Mouse (Mus musculus) intestine, embryonic 14.5 days (tissue): Measurements from ENCODE around the gene Il34. TPM values are rescaled to one million over a fixed set of nuclear protein-coding genes. Genes with fewer than 3 reads are reported as not detected.

Experiments used
- ATAC-seq: fragments of 200-750 bp; cut with Nextera tagmentation; replicated peaks from 2 replicates; pipeline ENCODE4 v1.8.0; 2017; ENCODE audit warnings: low read depth, moderate number of reproducible peaks, moderate TSS enrichment, moderate library complexity; ENCODE audit not compliant: low FRiP score, low TSS enrichment
- DNase-seq: peaks from one replicate; pipeline ENCODE4 v3.0.0-alpha.2; 2018; ENCODE audit warnings: low spot score
- H3K27ac ChIP-seq: fragments of 300-500 bp; sonication (generic); 2 replicates; pipeline ENCODE4 v1.5.1; 2014; ENCODE audit warnings: low read depth, mild to moderate bottlenecking, control low read depth
- H3K27me3 ChIP-seq: fragments of 300-500 bp; sonication (generic); replicated peaks from 2 replicates; pipeline ENCODE4 v1.6.1; 2014; ENCODE audit warnings: low read length, control low read depth; ENCODE audit not compliant: control insufficient read depth, insufficient read depth
- H3K36me3 ChIP-seq: fragments of 300-500 bp; sonication (generic); 2 replicates; pipeline ENCODE4 v1.6.1; 2014; ENCODE audit warnings: low read length, control low read depth; ENCODE audit not compliant: control insufficient read depth, insufficient read depth
- H3K4me1 ChIP-seq: fragments of 300-500 bp; sonication (generic); replicated peaks from 2 replicates; pipeline ENCODE4 v1.6.1; 2014; ENCODE audit warnings: low read length, control low read depth, mixed read lengths; ENCODE audit not compliant: control insufficient read depth, insufficient read depth
- H3K4me2 ChIP-seq: fragments of 300-500 bp; sonication (generic); 2 replicates; pipeline ENCODE4 v1.6.1; 2014; ENCODE audit warnings: low read length
- H3K4me3 ChIP-seq: fragments of 300-500 bp; sonication (generic); 2 replicates; pipeline ENCODE4 v1.5.1; 2014; ENCODE audit warnings: low read depth, low read length, control low read depth, mixed read lengths
- H3K9ac ChIP-seq: fragments of 300-500 bp; sonication (generic); 2 replicates; pipeline ENCODE4 v1.6.1; 2014; ENCODE audit warnings: mild to moderate bottlenecking, low read length
- H3K9me3 ChIP-seq: fragments of 300-500 bp; sonication (generic); 2 replicates; pipeline ENCODE4 v1.6.1; 2016; ENCODE audit warnings: low read length, control low read depth; ENCODE audit not compliant: control insufficient read depth
- WGBS: fragments of 180-500 bp; shearing (Covaris S2); extraction: QIAGEN DNeasy Blood & Tissue Kit; methylation state at CpG from one replicate; pipeline ENCODE4 v1.1.7; 2014; 5-methylcytosine and 5-hydroxymethylcytosine counted together
- polyA plus RNA-seq: library from polyadenylated mRNA; unstranded; fragments of >200 nt; fragmentation: Nextera tagmentation; extraction: Ambion mirVana; gene quantifications from 2 replicates; pipeline ENCODE4 v1.2.1, GENCODE M21; 2014

Gene Il34
- polyA plus RNA-seq, 1 experiment from 2014 or later: 1.5 TPM

DNA sequence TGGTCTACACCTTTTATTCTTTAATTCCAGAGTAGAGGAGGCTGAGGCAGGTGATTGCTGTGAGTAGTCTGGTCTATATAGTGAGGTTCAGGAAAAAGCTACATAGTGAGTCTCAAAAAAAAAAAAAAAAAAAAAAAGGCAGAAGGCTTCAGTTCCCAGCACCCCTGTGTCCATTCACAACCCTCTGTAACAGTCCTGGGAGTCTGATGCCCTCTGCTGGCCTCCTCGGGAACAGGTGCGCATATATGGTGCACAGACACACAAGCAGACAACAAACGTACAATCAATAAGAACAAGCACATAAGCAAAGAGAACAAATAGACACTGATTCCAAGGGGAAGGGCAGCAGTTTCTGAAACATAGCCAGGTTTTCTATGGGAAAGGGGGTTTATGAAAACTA lies 29.4 kb downstream of the Il34 start:
- ATAC-seq: no peak
- WGBS: 92% methylated on average over 3 of the region's 3 CpGs
- no peak for DNase-seq

DNA sequence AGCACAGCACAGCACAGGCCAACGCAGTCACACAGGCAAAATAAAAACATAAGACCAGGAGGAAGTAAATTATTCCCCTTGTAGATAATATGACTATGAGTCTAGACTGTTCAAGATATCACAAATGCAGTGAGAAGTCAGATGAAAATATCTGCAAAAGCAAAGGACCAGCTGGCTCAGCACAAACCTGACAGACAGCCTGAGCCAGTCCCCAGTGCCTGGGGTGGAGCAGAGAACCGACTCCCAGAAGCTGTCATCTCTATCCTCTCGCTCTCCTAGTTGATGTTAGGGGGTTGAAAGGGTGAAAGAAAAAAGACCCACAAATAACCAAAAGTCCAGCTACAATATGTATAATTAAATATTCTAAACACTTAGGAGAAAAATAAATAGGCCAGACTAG lies 30.0 kb downstream of the Il34 start:
- Histone ChIP-seq H3K9me3 (no peaks in the 10 kb centered on the region), H3K4me3 (no peak overlapping the region), H3K4me1 (peaks cover 2% of the 10 kb centered on the region; the same call in 1 of the 2 replicates), H3K9ac (no peak overlapping the region), H3K4me2 (no peak overlapping the region), H3K27me3 (no peaks in the 10 kb centered on the region), H3K27ac (no peak overlapping the region), H3K36me3 (no peaks in the 10 kb centered on the region)
- 89% methylated on average over 3 of the region's 3 CpGs for WGBS
- DNase-seq: no peak
- ATAC-seq: no peak

More for the DNA sequence above, 29.4 kb downstream of the Il34 start:
- H3K4me1 ChIP-seq: peaks cover 2% of the 10 kb centered on the region; the same call in 1 of the 2 replicates
- H3K9me3 ChIP-seq: no peaks in the 10 kb centered on the region
- no peak overlapping the region for H3K27ac ChIP-seq
- no peak overlapping the region for H3K4me3 ChIP-seq
- no peak overlapping the region for H3K9ac ChIP-seq
- no peaks in the 10 kb centered on the region for H3K27me3 ChIP-seq
- H3K36me3 ChIP-seq: no peaks in the 10 kb centered on the region
- H3K4me2 ChIP-seq: no peak overlapping the region

DNA sequence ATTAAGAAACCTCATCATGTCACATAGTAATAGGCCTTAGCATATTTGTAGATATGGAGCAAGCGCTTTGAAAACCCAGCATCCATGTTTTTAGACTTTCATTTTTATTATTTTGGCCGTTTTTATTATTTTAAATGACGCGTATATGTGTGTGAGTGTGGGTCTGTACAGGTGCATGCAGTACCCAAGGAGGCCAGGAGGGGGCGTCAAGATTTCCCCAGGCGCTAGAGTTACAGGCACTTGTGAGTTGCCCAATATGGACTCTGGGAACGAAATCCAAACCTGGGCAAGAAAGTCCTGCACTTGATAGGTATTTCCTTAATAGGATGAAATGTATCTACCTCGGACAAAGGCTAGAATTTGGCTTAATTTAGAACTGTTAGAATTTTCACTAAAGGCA lies 30.4 kb downstream of the Il34 start:
- ATAC-seq (no peak), DNase-seq (no peak)
- Histone ChIP-seq H3K4me1 (peaks cover 2% of the 10 kb centered on the region; the same call in 1 of the 2 replicates), H3K27me3 (no peaks in the 10 kb centered on the region), H3K9me3 (no peaks in the 10 kb centered on the region), H3K36me3 (no peaks in the 10 kb centered on the region), H3K9ac (no peak overlapping the region), H3K4me2 (no peak overlapping the region), H3K4me3 (no peak overlapping the region), H3K27ac (no peak overlapping the region)
- 72% methylated on average over 8 of the region's 8 CpGs for WGBS

DNA sequence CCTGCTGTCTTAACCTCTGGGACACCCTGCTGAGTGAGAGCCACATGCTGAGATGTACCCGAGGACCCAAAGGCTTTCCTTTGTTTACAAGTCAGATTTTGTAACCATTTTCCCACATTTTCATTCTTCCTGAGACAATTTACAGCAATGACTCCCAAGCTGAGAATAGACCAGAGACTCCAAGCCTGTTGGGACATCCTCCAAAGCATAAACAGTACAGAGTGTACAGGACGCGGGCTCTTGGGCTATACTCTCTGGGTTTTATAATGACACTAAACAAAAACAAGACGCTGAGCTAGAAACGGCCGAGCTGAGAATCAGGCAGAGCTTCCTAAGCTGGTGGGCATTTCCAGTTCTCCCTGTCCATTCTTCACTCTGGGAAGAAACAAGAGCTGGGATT lies 31.0 kb downstream of the Il34 start:
- WGBS: 82% methylated on average over 6 of the region's 6 CpGs
- no peaks in the 10 kb centered on the region for H3K9me3 ChIP-seq
- H3K4me1 ChIP-seq: peaks cover 2% of the 10 kb centered on the region; the same call in 1 of the 2 replicates
- no peaks in the 10 kb centered on the region for H3K27me3 ChIP-seq
- no peak overlapping the region for H3K9ac ChIP-seq
- H3K27ac ChIP-seq: no peak overlapping the region
- no peak overlapping the region for H3K4me2 ChIP-seq
- no peak overlapping the region for H3K4me3 ChIP-seq
- DNase-seq (no peak), ATAC-seq (no peak)
- H3K36me3 ChIP-seq: no peaks in the 10 kb centered on the region

DNA sequence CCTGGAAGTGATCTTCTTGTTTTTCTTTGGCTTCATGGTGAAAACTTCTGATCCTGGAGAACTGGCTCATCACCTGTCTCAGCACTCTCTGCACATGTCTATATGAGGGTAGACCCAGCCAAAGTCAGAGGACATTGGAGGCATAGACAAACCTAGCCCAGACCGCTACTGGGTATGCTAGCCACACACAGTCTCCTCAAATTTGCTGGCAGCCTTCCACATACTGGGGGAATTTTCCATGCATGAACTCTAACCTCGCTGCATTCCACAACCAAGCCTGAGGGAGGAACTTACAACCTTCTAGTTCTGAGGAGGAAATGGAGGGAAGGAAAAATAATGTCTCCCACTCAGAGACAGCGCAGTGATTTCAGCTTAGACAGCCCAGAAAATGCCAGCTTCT lies 31.7 kb downstream of the Il34 start:
- H3K27ac ChIP-seq: no peak overlapping the region
- ATAC-seq (0 out of 2 replicates have a peak, but pooled peaks have one; percentile 36), DNase-seq (no peak)
- peaks cover 2% of the 10 kb centered on the region; the same call in 1 of the 2 replicates for H3K4me1 ChIP-seq
- H3K27me3 ChIP-seq: no peaks in the 10 kb centered on the region
- no peak overlapping the region for H3K9ac ChIP-seq
- 70% methylated on average over 3 of the region's 3 CpGs for WGBS
- no peak overlapping the region for H3K4me2 ChIP-seq
- H3K9me3 ChIP-seq: no peaks in the 10 kb centered on the region
- H3K4me3 ChIP-seq: no peak overlapping the region
- H3K36me3 ChIP-seq: no peaks in the 10 kb centered on the region

DNA sequence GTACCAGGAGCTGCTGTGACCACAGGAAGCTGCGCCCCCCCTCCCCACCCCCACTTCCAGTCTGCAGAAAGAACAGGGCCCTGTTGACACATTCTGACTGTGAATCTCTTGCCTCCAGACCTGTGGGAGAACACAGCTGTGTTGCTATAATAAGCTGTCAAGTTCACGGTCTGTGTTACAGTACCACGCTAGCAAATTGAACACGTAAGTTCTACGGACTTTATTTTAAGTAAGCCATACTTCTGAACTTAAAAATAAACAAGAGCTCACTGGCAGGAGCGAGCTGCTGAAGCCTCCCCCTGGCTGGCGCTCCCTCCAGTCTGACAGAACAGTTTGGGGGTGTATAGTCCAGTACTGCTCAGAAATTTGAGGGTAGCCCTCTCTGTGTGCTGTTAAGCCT lies 33.3 kb downstream of the Il34 start:
- ATAC-seq: no peak

DNA sequence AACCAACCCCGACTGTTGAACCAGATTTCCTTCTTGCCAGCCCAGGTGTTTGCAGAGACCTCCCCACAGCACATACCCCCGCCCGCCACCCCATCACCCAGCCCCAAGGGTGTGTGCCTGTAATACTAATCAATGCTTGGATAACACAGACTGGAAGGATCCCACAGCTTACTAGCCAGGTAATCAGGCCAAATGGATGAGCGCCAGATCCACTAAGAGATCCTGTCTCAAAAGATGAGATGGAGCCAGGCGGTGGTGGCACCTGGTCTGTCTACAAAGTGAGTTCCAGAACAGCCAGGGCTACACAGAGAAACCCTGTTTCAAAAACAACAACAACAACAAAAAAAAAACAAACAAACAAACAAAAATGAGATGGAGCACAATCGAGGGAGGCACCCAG lies 38.5 kb downstream of the Il34 start:
- H3K4me1 ChIP-seq: no peaks in the 10 kb centered on the region
- no peaks in the 10 kb centered on the region for H3K9me3 ChIP-seq
- no peak overlapping the region for H3K4me2 ChIP-seq
- H3K27me3 ChIP-seq: no peaks in the 10 kb centered on the region
- H3K27ac ChIP-seq: no peak overlapping the region
- ATAC-seq: no peak
- H3K9ac ChIP-seq: no peak overlapping the region
- DNase-seq: no peak
- WGBS: 84% methylated on average over 6 of the region's 6 CpGs
- no peak overlapping the region for H3K4me3 ChIP-seq
- no peaks in the 10 kb centered on the region for H3K36me3 ChIP-seq

More for the DNA sequence above, 33.3 kb downstream of the Il34 start:
- no peak for DNase-seq
- Histone ChIP-seq H3K9me3 (no peaks in the 10 kb centered on the region), H3K4me2 (no peak overlapping the region), H3K36me3 (no peaks in the 10 kb centered on the region), H3K27ac (no peak overlapping the region), H3K4me3 (no peak overlapping the region), H3K27me3 (no peaks in the 10 kb centered on the region), H3K4me1 (peaks cover 2% of the 10 kb centered on the region; the same call in 1 of the 2 replicates), H3K9ac (no peak overlapping the region)
- WGBS: 50% methylated on average over 7 of the region's 7 CpGs

DNA sequence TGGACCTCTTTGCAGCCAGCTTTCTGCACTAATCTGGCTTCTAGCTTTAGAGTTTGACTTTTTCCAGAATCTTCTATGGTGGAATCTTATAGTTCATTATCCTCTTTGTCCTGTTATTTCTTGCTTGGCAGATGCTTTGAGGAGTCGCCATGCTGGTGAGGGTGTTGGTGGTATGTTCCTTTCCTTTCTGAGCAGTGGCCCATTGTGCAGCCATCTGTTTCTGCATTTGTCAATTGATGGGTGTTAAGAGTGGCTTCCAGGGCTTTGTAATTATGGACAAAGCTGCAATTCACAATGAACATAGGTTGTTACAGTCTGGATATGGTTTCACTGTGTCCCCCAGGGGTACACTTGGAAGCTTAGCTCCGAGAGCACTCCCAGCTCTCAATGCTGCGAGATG lies 41.1 kb downstream of the Il34 start:
- Histone ChIP-seq H3K9ac (no peak overlapping the region), H3K4me1 (no peaks in the 10 kb centered on the region; the same call in 1 of the 2 replicates), H3K27me3 (no peaks in the 10 kb centered on the region), H3K36me3 (no peaks in the 10 kb centered on the region), H3K4me2 (no peak overlapping the region), H3K9me3 (no peaks in the 10 kb centered on the region), H3K27ac (no peak overlapping the region), H3K4me3 (no peak overlapping the region)
- no peak for DNase-seq
- ATAC-seq: no peak
- WGBS: 73% methylated on average over 3 of the region's 3 CpGs

DNA sequence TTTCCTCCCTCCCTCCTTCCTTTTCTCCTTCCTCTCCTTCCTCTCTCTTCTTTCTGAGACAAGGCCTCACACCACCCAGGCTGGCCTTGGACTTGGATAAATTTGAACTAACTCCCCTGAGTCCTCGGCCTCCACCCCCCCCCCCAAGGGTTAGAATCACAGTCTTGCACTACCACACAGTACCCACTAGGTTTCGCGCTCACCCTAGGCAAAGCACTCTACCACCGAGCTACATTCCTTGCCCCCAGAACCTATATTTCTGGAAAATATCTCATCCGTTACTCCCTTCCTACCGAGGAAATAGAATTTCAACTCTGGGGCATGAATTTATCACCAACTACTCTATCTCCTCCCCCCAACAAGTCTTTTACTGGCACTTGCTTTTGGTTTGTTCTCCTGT lies 43.7 kb downstream of the Il34 start:
- ATAC-seq: no peak
- no peak overlapping the region for H3K9ac ChIP-seq
- H3K4me1 ChIP-seq: no peaks in the 10 kb centered on the region; the same call in 1 of the 2 replicates
- H3K9me3 ChIP-seq: no peaks in the 10 kb centered on the region
- 48% methylated on average over 6 of the region's 6 CpGs for WGBS
- H3K4me2 ChIP-seq: no peak overlapping the region
- H3K27ac ChIP-seq: no peak overlapping the region
- no peaks in the 10 kb centered on the region for H3K27me3 ChIP-seq
- no peak for DNase-seq
- H3K36me3 ChIP-seq: no peaks in the 10 kb centered on the region
- no peak overlapping the region for H3K4me3 ChIP-seq
